Mouse (Mus musculus) right cerebral cortex, postnatal 36 days (tissue): Measurements from ENCODE around the gene Fam209.

Experiments
- DNase-seq, 2 experiments: peaks; one replicate each; pipeline ENCODE4 v3.0.0; 2022; ENCODE audit warnings: low spot score in 2 of 2, mixed read lengths in 1 of 2

The Fam209 gene

GRCm38 (mm10) chr2:172477350-172477749, 5.0 kb downstream of the Fam209 start:
- no peak for DNase-seq

GRCm38 (mm10) chr2:172477860-172478259, 5.5 kb downstream of the Fam209 start:
- DNase-seq, result peak in 1 of 2 experiments; percentile 28

GRCm38 (mm10) chr2:172480296-172480695, 8.0 kb downstream of the Fam209 start:
- DNase-seq, result no peak

GRCm38 (mm10) chr2:172481654-172482385, 9.5 kb downstream of the Fam209 start:
- DNase-seq, result no peak

GRCm38 (mm10) chr2:172483766-172484413, 11.6 kb downstream of the Fam209 start:
- no peak for DNase-seq

GRCm38 (mm10) chr2:172484696-172485370, 12.5 kb downstream of the Fam209 start:
- no peak for DNase-seq

GRCm38 (mm10) chr2:172496736-172497345, 24.5 kb downstream of the Fam209 start:
- no peak for DNase-seq

- DNase-seq, result no peak
These were observed 26.5 kb downstream of the Fam209 start for GRCm38 (mm10) chr2:172498823-172499222.

GRCm38 (mm10) chr2:172500752-172501316, 28.5 kb downstream of the Fam209 start:
- DNase-seq, result no peak

GRCm38 (mm10) chr2:172501341-172501740, 29.0 kb downstream of the Fam209 start:
- DNase-seq, result no peak

- DNase-seq, result no peak
These were observed 29.8 kb downstream of the Fam209 start for GRCm38 (mm10) chr2:172502168-172502567.

GRCm38 (mm10) chr2:172506121-172506520, 33.8 kb downstream of the Fam209 start:
- DNase-seq, result no peak

- DNase-seq, result no peak
These were observed 37.9 kb downstream of the Fam209 start for GRCm38 (mm10) chr2:172510056-172510712.

- DNase-seq, result no peak
These were observed 38.6 kb downstream of the Fam209 start for GRCm38 (mm10) chr2:172510899-172511298.

GRCm38 (mm10) chr2:172516407-172516992, 44.2 kb downstream of the Fam209 start:
- DNase-seq, result no peak

GRCm38 (mm10) chr2:172520616-172521371, 48.5 kb downstream of the Fam209 start:
- DNase-seq, result no peak

- DNase-seq, result no peak
These were observed 50.2 kb downstream of the Fam209 start for GRCm38 (mm10) chr2:172522528-172522927.
